24 mouse cellular contexts compared by ENCODE assay signal in genomic region chr14:99783646-99784045, GRCm38 (mm10).
A peak's percentile ranks its signal among the peaks of the same experiment; 100 is the strongest.
DNase-seq lines count a peak whose midpoint lies in the region; ATAC-seq and TF ChIP-seq lines count a peak whose summit lies in the region.
"Had no signal": no experiment of that assay in that cellular context is flagged by ENCODE, and none has a peak within 500 bp of the region (broad histone marks: within the 10 kb centered on the region; RNA-seq: fewer than 3 reads in every experiment).

No protein-coding gene starts in this region.

- no peak overlapping the region for H3K9ac ChIP-seq in kidney, embryonic 16.5 days (replicated peaks; ENCODE audit: low read length)
- no peak overlapping the region for H3K9ac ChIP-seq in lung, embryonic 16.5 days (ENCODE audit: low read length)
- H3K9ac ChIP-seq in lung, postnatal 0 days (replicated peaks; ENCODE audit: low read depth), result no peak overlapping the region
- H3K9ac ChIP-seq: forebrain, embryonic 13.5 days; heart, embryonic 13.5 days; hindbrain, embryonic 14.5 days had no signal

- H3K9me3 ChIP-seq in kidney, embryonic 16.5 days (ENCODE audit: low read length), result no peaks in the 10 kb centered on the region
- no peaks in the 10 kb centered on the region for H3K9me3 ChIP-seq in lung, embryonic 16.5 days (ENCODE audit: control insufficient read depth, low read length)
- no peaks in the 10 kb centered on the region for H3K9me3 ChIP-seq in lung, postnatal 0 days (ENCODE audit: low read length)
- H3K9me3 ChIP-seq: forebrain, embryonic 10.5 days; forebrain, embryonic 13.5 days; heart, embryonic 10.5 days; heart, embryonic 13.5 days had no signal

- no peak for ATAC-seq in kidney, embryonic 16.5 days (ENCODE audit: low FRiP score, low TSS enrichment)
- ATAC-seq in lung, embryonic 16.5 days (ENCODE audit: low read depth), result peak; percentile 67
- ATAC-seq in lung, postnatal 0 days, result peak; percentile 91
- no peak for ATAC-seq in CD4-positive, CD25-positive, alpha-beta regulatory T cell, adult 4 months
- ATAC-seq: activated CD4-positive, CD25-positive, alpha-beta regulatory T cell, adult 4 months; forebrain, embryonic 13.5 days; forebrain, embryonic 16.5 days had no signal

- no peaks in the 10 kb centered on the region for H3K27me3 ChIP-seq in kidney, embryonic 16.5 days (ENCODE audit: insufficient read depth, low read length)
- H3K27me3 ChIP-seq in lung, embryonic 16.5 days (ENCODE audit: control insufficient read depth, insufficient read depth, low read depth, low read length), result no peaks in the 10 kb centered on the region
- no peaks in the 10 kb centered on the region for H3K27me3 ChIP-seq in lung, postnatal 0 days (replicated peaks; ENCODE audit: insufficient read depth, low read length)
- H3K27me3 ChIP-seq: forebrain, embryonic 13.5 days; heart, embryonic 13.5 days had no signal

- H3K27ac ChIP-seq in kidney, embryonic 16.5 days (ENCODE audit: low read length), result no peak overlapping the region
- peak overlapping the region; percentile 81 for H3K27ac ChIP-seq in lung, embryonic 16.5 days (ENCODE audit: low read length)
- H3K27ac ChIP-seq in lung, postnatal 0 days (ENCODE audit: low read length), result peak overlapping the region; percentile 83
- H3K27ac ChIP-seq: forebrain, embryonic 10.5 days; forebrain, embryonic 13.5 days; heart, adult 2 months; heart, embryonic 10.5 days; heart, embryonic 13.5 days; hindbrain, embryonic 14.5 days had no signal

- H3K4me1 ChIP-seq in kidney, embryonic 16.5 days (ENCODE audit: insufficient read depth, low read length), result no peaks in the 10 kb centered on the region
- H3K4me1 ChIP-seq in lung, embryonic 16.5 days (replicated peaks; ENCODE audit: control insufficient read depth, insufficient read depth, low read length), result 0 out of 2 replicates have a peak, but pooled peaks cover 5% of the 10 kb centered on the region
- H3K4me1 ChIP-seq in lung, postnatal 0 days (ENCODE audit: insufficient read depth, low read depth, low read length), result no peaks in the 10 kb centered on the region
- H3K4me1 ChIP-seq: forebrain, embryonic 13.5 days had no signal

- no peak for TF ChIP-seq CTCF in lung, postnatal 0 days (IDR thresholded peaks at IDR 0.05)

- H3K36me3 ChIP-seq in kidney, embryonic 16.5 days (ENCODE audit: insufficient read depth, low read length), result no peaks in the 10 kb centered on the region
- no peaks in the 10 kb centered on the region for H3K36me3 ChIP-seq in lung, embryonic 16.5 days (ENCODE audit: control insufficient read depth, insufficient read depth, low read length)
- no peaks in the 10 kb centered on the region for H3K36me3 ChIP-seq in lung, postnatal 0 days (ENCODE audit: insufficient read depth, low read length)
- H3K36me3 ChIP-seq: forebrain, embryonic 10.5 days; heart, embryonic 10.5 days; heart, embryonic 13.5 days had no signal

- intact Hi-C loops in left cerebral cortex, postnatal 10 days (cut with DNase I), result no loop called here

- no peak overlapping the region for H3K4me2 ChIP-seq in kidney, embryonic 16.5 days (replicated peaks; ENCODE audit: low read depth, low read length)
- H3K4me2 ChIP-seq in lung, embryonic 16.5 days (ENCODE audit: low read depth, low read length), result no peak overlapping the region
- H3K4me2 ChIP-seq in lung, postnatal 0 days (replicated peaks; ENCODE audit: low read depth, low read length), result no peak overlapping the region
- H3K4me2 ChIP-seq: forebrain, embryonic 13.5 days; heart, embryonic 13.5 days; hindbrain, embryonic 14.5 days had no signal

- peak; percentile 100 for TF ChIP-seq EP300 in lung, postnatal 0 days (IDR thresholded peaks at IDR 0.05)

- H3K4me3 ChIP-seq in kidney, embryonic 16.5 days (ENCODE audit: low read length), result no peak overlapping the region
- H3K4me3 ChIP-seq in lung, embryonic 16.5 days (ENCODE audit: low read length), result no peak overlapping the region
- H3K4me3 ChIP-seq in lung, postnatal 0 days (ENCODE audit: low read depth, low read length), result no peak overlapping the region
- H3K4me3 ChIP-seq: forebrain, embryonic 10.5 days; forebrain, embryonic 13.5 days; heart, adult 2 months; heart, embryonic 10.5 days; heart, embryonic 13.5 days had no signal

- WGBS in kidney, embryonic 16.5 days, result 85% methylated on average over 1 of the region's 1 CpGs
- 60% methylated on average over 1 of the region's 1 CpGs for WGBS in lung, embryonic 16.5 days
- 55% methylated on average over 1 of the region's 1 CpGs for WGBS in lung, postnatal 0 days

- DNase-seq in kidney, adult 9 months, result peak; percentile 73
- DNase-seq in lung, postnatal 0 days (ENCODE audit: low spot score), result peak; percentile 90
- DNase-seq in lung, postnatal 36 days, result peak; percentile 82
- no peak for DNase-seq in left cerebral cortex, postnatal 10 days (ENCODE audit: extremely low spot score in 1 of 2, low spot score in 2 of 2)
- DNase-seq: adrenal gland, postnatal 10 days; adrenal gland, postnatal 36 days; cerebellum, adult 18-20 months; cerebellum, adult 9-10 months; cerebellum, postnatal 14 days; gastrocnemius, postnatal 10 days; gastrocnemius, postnatal 36 days; heart, adult 2 months; heart, postnatal 14 days; heart, postnatal 4 days had no signal

Comparison
In these comparisons a context has a peak if more than half of its experiments do, and no peak if none do; other contexts are left out.
1. DNase-seq: peak in kidney, adult 9 months (single experiment), lung, postnatal 0 days (single experiment) and lung, postnatal 36 days (single experiment); none in left cerebral cortex, postnatal 10 days (0 of 2).
2. ATAC-seq: peak in lung, embryonic 16.5 days (single experiment) and lung, postnatal 0 days (single experiment); none in kidney, embryonic 16.5 days (single experiment) and CD4-positive, CD25-positive, alpha-beta regulatory T cell, adult 4 months (single experiment).